Mouse (Mus musculus): ENCODE data around the gene Map3k7cl. TPM values are rescaled to one million over a fixed set of nuclear protein-coding genes. Genes with fewer than 3 reads are reported as not detected.

Gene Map3k7cl
- polyA plus RNA-seq, 1 experiment from 2014 or later, result 0.13 TPM

- no peaks in the 10 kb centered on the region for H3K36me3 ChIP-seq
- peak overlapping the region; percentile 56 for H3K4me2 ChIP-seq
- no peaks in the 10 kb centered on the region for H3K27me3 ChIP-seq (replicated peaks)
- H3K9me3 ChIP-seq (replicated peaks), result no peaks in the 10 kb centered on the region
- ATAC-seq (ENCODE audit: insufficient number of reproducible peaks, low FRiP score), result no peak
- no peak overlapping the region for H3K27ac ChIP-seq (ENCODE audit: poor library complexity, severe bottlenecking)
- 0 out of 2 replicates have a peak overlapping the region, but pooled peaks have one; percentile 17 for H3K4me3 ChIP-seq
- WGBS, result 42% methylated on average over 14 of the region's 14 CpGs
- peaks cover 9% of the 10 kb centered on the region; the same call in 1 of the 2 replicates for H3K4me1 ChIP-seq (replicated peaks)
- no peak overlapping the region for H3K9ac ChIP-seq
Observed at GRCm38 (mm10) chr16:87611420-87611819, 58.3 kb downstream of the Map3k7cl start.

- no peak overlapping the region for H3K27ac ChIP-seq (ENCODE audit: poor library complexity, severe bottlenecking)
- WGBS, result 76% methylated on average over 15 of the region's 15 CpGs
- H3K9ac ChIP-seq, result no peak overlapping the region
- no peak overlapping the region for H3K4me3 ChIP-seq
- no peaks in the 10 kb centered on the region for H3K27me3 ChIP-seq (replicated peaks)
- H3K4me1 ChIP-seq (replicated peaks), result peaks cover 9% of the 10 kb centered on the region; the same call in 1 of the 2 replicates
- H3K9me3 ChIP-seq (replicated peaks), result no peaks in the 10 kb centered on the region
- H3K36me3 ChIP-seq, result no peaks in the 10 kb centered on the region
- no peak overlapping the region for H3K4me2 ChIP-seq
- ATAC-seq (ENCODE audit: insufficient number of reproducible peaks, low FRiP score), result no peak
Observed at GRCm38 (mm10) chr16:87612218-87612838, 59.2 kb downstream of the Map3k7cl start.

- Histone ChIP-seq H3K9me3 (replicated peaks) (peaks cover 5% of the 10 kb centered on the region), H3K4me3 (no peak overlapping the region), H3K36me3 (no peaks in the 10 kb centered on the region), H3K4me2 (no peak overlapping the region), H3K9ac (no peak overlapping the region), H3K27ac (ENCODE audit: poor library complexity, severe bottlenecking) (no peak overlapping the region), H3K4me1 (replicated peaks) (no peaks in the 10 kb centered on the region), H3K27me3 (replicated peaks) (no peaks in the 10 kb centered on the region)
- 80% methylated on average over 6 of the region's 6 CpGs for WGBS
- ATAC-seq (ENCODE audit: insufficient number of reproducible peaks, low FRiP score), result 0 out of 2 replicates have a peak, but pooled peaks have one; percentile 11
Observed at GRCm38 (mm10) chr16:87617377-87617776, 64.2 kb downstream of the Map3k7cl start.

- H3K27ac ChIP-seq (ENCODE audit: poor library complexity, severe bottlenecking), result no peak overlapping the region
- ATAC-seq (ENCODE audit: insufficient number of reproducible peaks, low FRiP score), result no peak
- no peaks in the 10 kb centered on the region for H3K27me3 ChIP-seq (replicated peaks)
- H3K4me2 ChIP-seq, result no peak overlapping the region
- H3K4me3 ChIP-seq, result no peak overlapping the region
- H3K9ac ChIP-seq, result no peak overlapping the region
- H3K36me3 ChIP-seq, result no peaks in the 10 kb centered on the region
- H3K4me1 ChIP-seq (replicated peaks), result no peaks in the 10 kb centered on the region
- peaks cover 21% of the 10 kb centered on the region for H3K9me3 ChIP-seq (replicated peaks)
- 70% methylated on average over 3 of the region's 3 CpGs for WGBS
Observed at GRCm38 (mm10) chr16:87621246-87621645, 68.1 kb downstream of the Map3k7cl start.

GRCm38 (mm10) chr16:87623881-87624280 is 70.8 kb downstream of the Map3k7cl start:
- Histone ChIP-seq H3K4me1 (replicated peaks) (no peaks in the 10 kb centered on the region), H3K27ac (ENCODE audit: poor library complexity, severe bottlenecking) (no peak overlapping the region), H3K9me3 (replicated peaks) (peaks cover 31% of the 10 kb centered on the region), H3K9ac (no peak overlapping the region), H3K36me3 (no peaks in the 10 kb centered on the region), H3K4me2 (no peak overlapping the region), H3K4me3 (no peak overlapping the region), H3K27me3 (replicated peaks) (no peaks in the 10 kb centered on the region)
- no peak for ATAC-seq (ENCODE audit: insufficient number of reproducible peaks, low FRiP score)
- WGBS, result 80% methylated on average over 5 of the region's 5 CpGs

GRCm38 (mm10) chr16:87624937-87625336 is 71.8 kb downstream of the Map3k7cl start:
- Histone ChIP-seq H3K4me1 (replicated peaks) (no peaks in the 10 kb centered on the region), H3K36me3 (no peaks in the 10 kb centered on the region), H3K4me3 (no peak overlapping the region), H3K27me3 (replicated peaks) (no peaks in the 10 kb centered on the region), H3K27ac (ENCODE audit: poor library complexity, severe bottlenecking) (no peak overlapping the region), H3K4me2 (no peak overlapping the region), H3K9me3 (replicated peaks) (peaks cover 31% of the 10 kb centered on the region), H3K9ac (no peak overlapping the region)
- ATAC-seq (ENCODE audit: insufficient number of reproducible peaks, low FRiP score), result no peak
- WGBS, result 79% methylated on average over 2 of the region's 2 CpGs

GRCm38 (mm10) chr16:87625341-87625740 is 72.2 kb downstream of the Map3k7cl start:
- no peaks in the 10 kb centered on the region for H3K27me3 ChIP-seq (replicated peaks)
- ATAC-seq (ENCODE audit: insufficient number of reproducible peaks, low FRiP score), result no peak
- peaks cover 31% of the 10 kb centered on the region for H3K9me3 ChIP-seq (replicated peaks)
- 72% methylated on average over 3 of the region's 3 CpGs for WGBS
- H3K4me1 ChIP-seq (replicated peaks), result no peaks in the 10 kb centered on the region
- no peak overlapping the region for H3K9ac ChIP-seq
- H3K36me3 ChIP-seq, result no peaks in the 10 kb centered on the region
- no peak overlapping the region for H3K4me3 ChIP-seq
- no peak overlapping the region for H3K27ac ChIP-seq (ENCODE audit: poor library complexity, severe bottlenecking)
- H3K4me2 ChIP-seq, result no peak overlapping the region

GRCm38 (mm10) chr16:87625816-87626215 is 72.7 kb downstream of the Map3k7cl start:
- Histone ChIP-seq H3K9ac (no peak overlapping the region), H3K9me3 (replicated peaks) (peaks cover 31% of the 10 kb centered on the region), H3K36me3 (no peaks in the 10 kb centered on the region), H3K4me2 (no peak overlapping the region), H3K4me3 (no peak overlapping the region), H3K4me1 (replicated peaks) (no peaks in the 10 kb centered on the region), H3K27me3 (replicated peaks) (no peaks in the 10 kb centered on the region), H3K27ac (ENCODE audit: poor library complexity, severe bottlenecking) (no peak overlapping the region)
- 90% methylated on average over 8 of the region's 8 CpGs for WGBS
- ATAC-seq (ENCODE audit: insufficient number of reproducible peaks, low FRiP score), result no peak

GRCm38 (mm10) chr16:87626696-87627095 is 73.6 kb downstream of the Map3k7cl start:
- H3K36me3 ChIP-seq, result no peaks in the 10 kb centered on the region
- H3K4me2 ChIP-seq, result no peak overlapping the region
- H3K9ac ChIP-seq, result no peak overlapping the region
- no peak for ATAC-seq (ENCODE audit: insufficient number of reproducible peaks, low FRiP score)
- no peaks in the 10 kb centered on the region for H3K4me1 ChIP-seq (replicated peaks)
- H3K27ac ChIP-seq (ENCODE audit: poor library complexity, severe bottlenecking), result no peak overlapping the region
- peaks cover 29% of the 10 kb centered on the region for H3K9me3 ChIP-seq (replicated peaks)
- no peaks in the 10 kb centered on the region for H3K27me3 ChIP-seq (replicated peaks)
- no peak overlapping the region for H3K4me3 ChIP-seq
- WGBS, result 93% methylated on average over 4 of the region's 4 CpGs

- Histone ChIP-seq H3K9ac (no peak overlapping the region), H3K4me3 (no peak overlapping the region), H3K27ac (ENCODE audit: poor library complexity, severe bottlenecking) (no peak overlapping the region), H3K4me1 (replicated peaks) (no peaks in the 10 kb centered on the region), H3K4me2 (no peak overlapping the region), H3K36me3 (no peaks in the 10 kb centered on the region), H3K27me3 (replicated peaks) (no peaks in the 10 kb centered on the region), H3K9me3 (replicated peaks) (no peaks in the 10 kb centered on the region)
- no peak for ATAC-seq (ENCODE audit: insufficient number of reproducible peaks, low FRiP score)
Observed at GRCm38 (mm10) chr16:87634709-87635108, 81.6 kb downstream of the Map3k7cl start.

- Histone ChIP-seq H3K36me3 (no peaks in the 10 kb centered on the region), H3K27me3 (replicated peaks) (no peaks in the 10 kb centered on the region), H3K4me2 (no peak overlapping the region), H3K4me3 (no peak overlapping the region), H3K9me3 (replicated peaks) (no peaks in the 10 kb centered on the region), H3K9ac (no peak overlapping the region), H3K27ac (ENCODE audit: poor library complexity, severe bottlenecking) (no peak overlapping the region), H3K4me1 (replicated peaks) (no peaks in the 10 kb centered on the region)
- WGBS, result 81% methylated on average over 6 of the region's 6 CpGs
- ATAC-seq (ENCODE audit: insufficient number of reproducible peaks, low FRiP score), result no peak
Observed at GRCm38 (mm10) chr16:87635213-87635755, 82.2 kb downstream of the Map3k7cl start.

GRCm38 (mm10) chr16:87635841-87636240 is 82.7 kb downstream of the Map3k7cl start:
- no peak for ATAC-seq (ENCODE audit: insufficient number of reproducible peaks, low FRiP score)
- H3K4me2 ChIP-seq, result no peak overlapping the region
- H3K4me1 ChIP-seq (replicated peaks), result no peaks in the 10 kb centered on the region
- H3K27me3 ChIP-seq (replicated peaks), result no peaks in the 10 kb centered on the region
- H3K36me3 ChIP-seq, result no peaks in the 10 kb centered on the region
- 39% methylated on average over 4 of the region's 4 CpGs for WGBS
- no peak overlapping the region for H3K4me3 ChIP-seq
- H3K9me3 ChIP-seq (replicated peaks), result no peaks in the 10 kb centered on the region
- no peak overlapping the region for H3K9ac ChIP-seq
- no peak overlapping the region for H3K27ac ChIP-seq (ENCODE audit: poor library complexity, severe bottlenecking)

Measured in heart, embryonic 12.5 days (tissue).